Mouse (Mus musculus): ENCODE measurements around the gene Olfr1255. TPM values are rescaled to one million over a fixed set of nuclear protein-coding genes. Genes with fewer than 3 reads are reported as not detected.

The Olfr1255 gene
- polyA plus RNA-seq (2012; rRNA removed), result not detected in 2 replicates

DNA sequence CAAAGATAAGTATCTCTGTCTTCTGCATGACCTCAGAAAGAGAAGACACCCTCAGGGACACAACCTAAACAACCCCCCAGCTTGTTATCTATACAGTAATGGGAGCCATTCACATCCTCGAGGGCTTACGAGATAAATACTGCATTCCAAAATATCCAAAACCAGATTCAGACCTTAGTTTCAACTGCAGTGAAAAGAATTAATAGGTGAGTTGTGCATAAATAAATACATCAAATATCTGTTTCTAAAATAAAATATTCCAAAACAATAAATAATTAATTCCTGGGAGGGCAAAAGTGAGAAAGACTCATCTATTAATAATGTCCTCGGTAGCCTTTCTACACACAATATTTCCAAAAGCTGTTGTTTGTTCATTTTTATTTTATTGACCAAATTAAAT is at the start of gene Olfr1255:
Gene Olfr1255 (plus strand): TSS at position 301 of the 400 bp plus-strand sequence.
- no peak for DNase-seq (ENCODE audit: low read depth)

DNA sequence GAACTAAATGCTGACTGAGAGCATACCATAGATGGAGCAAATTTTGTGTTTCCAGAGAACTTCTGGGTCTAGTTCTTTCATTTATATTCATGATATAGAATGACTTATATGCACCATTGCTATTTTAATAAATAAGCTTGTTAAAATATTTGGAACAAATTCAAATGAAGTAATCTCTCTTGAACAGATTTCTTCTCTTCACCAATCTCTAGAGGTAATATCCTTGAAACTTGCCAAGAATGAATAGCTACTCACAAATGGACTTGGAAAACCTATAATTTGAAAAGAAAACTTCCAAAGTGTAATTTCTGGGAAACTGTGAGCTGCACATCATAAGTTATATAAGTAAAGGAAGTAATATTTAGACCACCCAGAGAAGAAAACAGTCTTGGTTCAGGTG is 18.3 kb upstream of the Olfr1255 start, which contains the start of gene Olfr1254:
Gene Olfr1254 (minus strand): TSS at position 101 of the 400 bp plus-strand sequence.
- DNase-seq (ENCODE audit: low read depth), result no peak

DNA sequence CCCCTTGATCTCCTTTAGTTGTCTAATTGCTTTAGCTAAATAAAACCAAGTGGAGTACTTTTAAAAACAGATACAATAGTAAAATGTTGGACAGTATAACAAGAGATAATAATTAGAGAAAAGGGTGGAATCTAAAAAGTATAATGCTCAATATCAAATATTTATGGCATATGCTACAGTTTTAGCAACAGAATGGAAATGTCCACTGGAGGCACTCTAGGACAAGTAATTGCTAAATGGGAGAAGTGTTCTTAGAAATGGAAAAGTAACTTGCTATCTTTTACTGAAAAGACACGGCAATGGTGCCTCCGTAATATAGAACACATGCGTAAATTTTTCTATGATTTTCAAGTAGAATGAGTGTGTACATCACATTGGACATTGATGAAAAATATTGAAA is 12.3 kb upstream of the Olfr1255 start:
- DNase-seq (ENCODE audit: low read depth), result no peak

DNA sequence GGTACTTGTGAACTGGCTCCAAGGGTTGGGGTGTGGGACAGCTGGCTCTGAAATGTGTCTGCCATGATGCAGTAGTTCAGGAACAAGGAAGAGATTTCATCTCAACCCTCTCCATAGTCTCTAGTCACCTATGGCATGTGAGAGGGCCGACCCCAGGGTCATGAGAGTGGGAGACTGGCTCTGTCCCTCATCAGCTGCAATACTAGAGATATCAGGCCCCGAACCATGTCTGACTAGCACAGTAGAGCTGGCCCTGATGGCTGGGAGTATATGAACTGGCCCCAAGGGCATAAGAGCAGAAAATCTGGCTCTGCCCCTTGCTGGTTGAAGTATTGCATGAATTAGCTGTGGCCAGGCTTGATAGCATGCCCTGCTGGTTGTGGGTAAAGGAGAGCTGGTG is 1.1 kb upstream of the Olfr1255 start:
- DNase-seq (ENCODE audit: low read depth), result no peak

DNA sequence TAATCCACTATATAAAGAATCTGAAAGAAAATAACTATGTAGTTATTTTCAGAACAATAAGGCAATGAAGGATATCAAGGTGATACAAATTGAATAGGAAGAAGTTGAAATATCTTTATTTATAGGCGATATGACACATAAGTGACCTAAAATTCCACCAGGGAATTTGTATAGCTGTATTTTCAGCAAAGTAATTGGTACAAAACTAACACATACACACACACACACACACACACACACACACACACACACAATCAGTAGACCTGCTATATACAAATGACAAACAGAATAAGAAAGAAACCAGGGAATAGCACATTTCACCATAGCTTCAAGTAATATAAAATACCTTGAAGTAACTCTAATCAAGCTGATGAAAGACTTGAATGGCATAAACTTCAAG is 8.4 kb downstream of the Olfr1255 start:
- no peak for DNase-seq (ENCODE audit: low read depth)

DNA sequence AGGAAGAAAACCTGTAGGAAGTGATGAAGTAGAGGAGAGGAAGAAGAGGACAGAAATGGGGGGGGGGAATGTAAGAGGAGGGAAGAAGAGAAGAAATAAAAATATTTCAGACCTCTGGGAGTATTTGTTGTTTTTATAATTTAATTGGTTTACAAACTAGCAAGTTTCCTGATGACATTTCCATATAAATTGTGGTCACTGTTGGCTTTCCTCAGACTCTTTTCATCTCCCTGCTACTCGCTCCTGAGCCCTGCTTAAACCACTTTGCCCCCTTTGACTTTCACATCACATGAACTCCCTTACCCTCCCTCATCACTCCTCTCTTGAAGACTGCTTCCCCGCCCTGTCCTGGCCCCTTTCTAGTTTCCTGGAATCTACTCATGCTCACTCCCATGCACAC is 29.6 kb downstream of the Olfr1255 start, which contains the start of gene Olfr1256:
Gene Olfr1256 (minus strand): TSS at position 101 of the 400 bp plus-strand sequence.
- no peak for DNase-seq (ENCODE audit: low read depth)

DNA sequence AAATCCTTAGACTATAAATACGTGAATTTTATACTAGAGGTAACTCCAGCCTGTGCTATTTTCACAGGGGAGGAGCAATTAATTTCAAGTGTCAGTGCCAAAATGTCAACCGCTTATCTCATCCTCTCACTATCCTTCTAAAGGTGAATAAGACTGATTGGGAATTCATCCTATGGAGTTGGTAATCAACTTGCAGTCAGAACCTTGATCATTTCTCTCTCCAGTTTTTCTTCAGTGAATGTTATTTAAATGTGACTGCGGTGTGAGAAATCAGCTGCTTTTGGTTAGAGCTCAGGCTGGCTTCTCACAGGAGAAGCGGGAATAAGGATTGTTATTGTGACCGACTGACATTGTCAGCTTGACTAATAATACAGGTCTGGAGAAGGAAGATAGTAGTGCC is 36.3 kb downstream of the Olfr1255 start, which contains the start of gene Olfr48:
Gene Olfr48 (minus strand): TSS at position 101 of the 400 bp plus-strand sequence.
- no peak for DNase-seq (ENCODE audit: low read depth)

DNA sequence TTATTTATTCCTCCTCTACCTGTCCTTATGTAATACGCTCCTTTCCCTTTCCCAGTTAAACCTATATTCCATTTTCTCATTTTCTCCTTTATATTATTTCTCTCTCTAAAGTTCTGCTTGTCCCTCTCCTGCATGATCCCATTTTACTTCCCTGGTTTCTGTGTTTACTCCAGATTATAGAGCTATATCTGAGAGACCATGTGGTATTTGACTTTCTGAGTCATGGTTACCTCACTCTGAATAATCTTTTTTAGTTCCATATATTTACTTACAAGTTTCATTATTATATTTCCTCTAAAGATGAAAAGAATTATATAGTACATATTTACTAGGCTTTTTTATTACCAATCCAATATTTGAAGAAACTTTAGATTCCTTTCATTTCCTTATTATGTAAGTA is 37.4 kb downstream of the Olfr1255 start:
- DNase-seq (ENCODE audit: low read depth), result no peak

Other genes starting within 250 kb of the Olfr1255 start
- gene Olfr1245, start 233.6 kb upstream of the Olfr1255 start, polyA plus RNA-seq (2012; rRNA removed), result not detected in 2 replicates
- gene Olfr1246, start 218.9 kb upstream of the Olfr1255 start, polyA plus RNA-seq (2012; rRNA removed), result not detected in 2 replicates
- gene Olfr1247, start 197.9 kb upstream of the Olfr1255 start, polyA plus RNA-seq (2012; rRNA removed), result not detected in 2 replicates
- gene Olfr1248, start 193.8 kb upstream of the Olfr1255 start, polyA plus RNA-seq (2012; rRNA removed), result not detected in 2 replicates
- not detected in 2 replicates for gene Olfr1249, start 177.1 kb upstream of the Olfr1255 start, polyA plus RNA-seq (2012; rRNA removed)
- gene Olfr1250, start 150.6 kb upstream of the Olfr1255 start, polyA plus RNA-seq (2012; rRNA removed), result not detected in 2 replicates
- not detected in 2 replicates for gene Olfr1251, start 140.1 kb upstream of the Olfr1255 start, polyA plus RNA-seq (2012; rRNA removed)
- gene Olfr1252, start 87.0 kb upstream of the Olfr1255 start, polyA plus RNA-seq (2012; rRNA removed), result not detected in 2 replicates
- gene Olfr1253, start 55.0 kb upstream of the Olfr1255 start, polyA plus RNA-seq (2012; rRNA removed), result not detected in 2 replicates
- not detected in 2 replicates for gene Olfr1254, start 18.4 kb upstream of the Olfr1255 start, polyA plus RNA-seq (2012; rRNA removed)
- not detected in 2 replicates for gene Olfr1256, start 29.5 kb downstream of the Olfr1255 start, polyA plus RNA-seq (2012; rRNA removed)
- gene Olfr48, start 36.2 kb downstream of the Olfr1255 start, polyA plus RNA-seq (2012; rRNA removed), result not detected in 2 replicates
- gene Olfr1257, start 66.4 kb downstream of the Olfr1255 start, polyA plus RNA-seq (2012; rRNA removed), result not detected in 2 replicates
- gene Olfr1258, start 115.3 kb downstream of the Olfr1255 start, polyA plus RNA-seq (2012; rRNA removed), result not detected in 2 replicates
- not detected in 2 replicates for gene Olfr1259, start 136.6 kb downstream of the Olfr1255 start, polyA plus RNA-seq (2012; rRNA removed)
- gene Olfr1260, start 162.3 kb downstream of the Olfr1255 start, polyA plus RNA-seq (2012; rRNA removed), result not detected in 2 replicates
- gene Olfr1261, start 179.2 kb downstream of the Olfr1255 start, polyA plus RNA-seq (2012; rRNA removed), result not detected in 2 replicates
- gene Olfr1262, start 188.1 kb downstream of the Olfr1255 start, polyA plus RNA-seq (2012; rRNA removed), result not detected in 2 replicates
- gene Olfr1263, start 200.1 kb downstream of the Olfr1255 start, polyA plus RNA-seq (2012; rRNA removed), result not detected in 2 replicates
- not detected in 2 replicates for gene Olfr1264, start 213.5 kb downstream of the Olfr1255 start, polyA plus RNA-seq (2012; rRNA removed)
- gene Olfr1265, start 223.3 kb downstream of the Olfr1255 start, polyA plus RNA-seq (2012; rRNA removed), result not detected in 2 replicates